Mouse (Mus musculus) gastrocnemius, postnatal 36 days (tissue): ENCODE measurements around the gene Pik3ip1. TPM values are rescaled to one million over a fixed set of nuclear protein-coding genes. Genes with fewer than 3 reads are reported as not detected.

Experiments
- DNase-seq, 2 experiments: peaks; one replicate each; pipeline ENCODE4 v3.0.0; 2022
- intact Hi-C: fragments of 180-260 bp; cut with DNase I; formaldehyde crosslinking; loops from one replicate; pipeline ENCODE4 v1.15.1; 2025
- total RNA-seq, 2 experiments: library from RNA; stranded (reverse); gene quantifications; 2 replicates each; pipeline ENCODE4 v1.2.3; 2021

Pik3ip1 gene
- total RNA-seq, 2 experiments from 2014 or later: 21.2 to 25.0 TPM

- intact Hi-C loops: no loop called here
- no peak for DNase-seq
Measured at GRCm38 (mm10) chr11:3301075-3301474, 29.1 kb upstream of the Pik3ip1 start.

GRCm38 (mm10) chr11:3302385-3302784, 27.8 kb upstream of the Pik3ip1 start:
- DNase-seq: no peak
- intact Hi-C loops: no loop called here

GRCm38 (mm10) chr11:3302792-3303191, 27.4 kb upstream of the Pik3ip1 start:
- no peak for DNase-seq
- intact Hi-C loops: no loop called here

GRCm38 (mm10) chr11:3305821-3306220, 24.4 kb upstream of the Pik3ip1 start:
- no peak for DNase-seq
- intact Hi-C loops: no loop called here

- intact Hi-C loops: no loop called here
- DNase-seq: no peak
Measured at GRCm38 (mm10) chr11:3307875-3308274, 22.3 kb upstream of the Pik3ip1 start.

GRCm38 (mm10) chr11:3309884-3310283, 20.3 kb upstream of the Pik3ip1 start:
- intact Hi-C loops: loop anchor here (5.0 kb wide), 1 partner anchor 43 kb away; the partner anchor contains the start of gene Drg1
- no peak for DNase-seq

GRCm38 (mm10) chr11:3310789-3311585, 19.2 kb upstream of the Pik3ip1 start:
- intact Hi-C loops: loop anchor here (5.0 kb wide), 1 partner anchor 44 kb away; the partner anchor contains the start of gene Drg1
- DNase-seq: no peak

- DNase-seq: no peak
- intact Hi-C loops: loop anchor here (5.0 kb wide), 1 partner anchor 44 kb away; the partner anchor contains the start of gene Drg1
Measured at GRCm38 (mm10) chr11:3311586-3312347, 18.4 kb upstream of the Pik3ip1 start.

- intact Hi-C loops: loop anchor here (5.0 kb wide), 1 partner anchor 46 kb away; the partner anchor contains the start of gene Drg1
- no peak for DNase-seq
Measured at GRCm38 (mm10) chr11:3313294-3313693, 16.9 kb upstream of the Pik3ip1 start.

- peak in 1 of 2 experiments; percentile 53 for DNase-seq
- intact Hi-C loops: loop anchor here (5.0 kb wide), 1 partner anchor 47 kb away; the partner anchor contains the start of gene Drg1
Measured at GRCm38 (mm10) chr11:3314148-3314547, 16.1 kb upstream of the Pik3ip1 start.

- no peak for DNase-seq
- intact Hi-C loops: no loop called here
Measured at GRCm38 (mm10) chr11:3318286-3318685, 11.9 kb upstream of the Pik3ip1 start.

GRCm38 (mm10) chr11:3328271-3328670, 1.9 kb upstream of the Pik3ip1 start:
- intact Hi-C loops: no loop called here
- DNase-seq: no peak

- intact Hi-C loops: no loop called here
- DNase-seq: no peak
Measured at GRCm38 (mm10) chr11:3328806-3329775, 1.1 kb upstream of the Pik3ip1 start.

- intact Hi-C loops: no loop called here
- peak; percentile 83 to 92 for DNase-seq
Measured at GRCm38 (mm10) chr11:3330566-3330965, 365 bp downstream of the Pik3ip1 start.

GRCm38 (mm10) chr11:3330991-3331750, 970 bp downstream of the Pik3ip1 start:
- intact Hi-C loops: no loop called here
- no peak for DNase-seq

GRCm38 (mm10) chr11:3331756-3332642, 1.8 kb downstream of the Pik3ip1 start:
- intact Hi-C loops: no loop called here
- DNase-seq: peak; percentile 83 to 90

GRCm38 (mm10) chr11:3333111-3333695, 3.0 kb downstream of the Pik3ip1 start:
- intact Hi-C loops: no loop called here
- DNase-seq: no peak

- no peak for DNase-seq
- intact Hi-C loops: no loop called here
Measured at GRCm38 (mm10) chr11:3334141-3334710, 4.0 kb downstream of the Pik3ip1 start.
